Mouse (Mus musculus) embryonic facial prominence, embryonic 13.5 days (tissue): ENCODE results near the gene Gabbr2. TPM values are rescaled to one million over a fixed set of nuclear protein-coding genes. Genes with fewer than 3 reads are reported as not detected.

Experiments used
- ATAC-seq: fragments of 200-750 bp; cut with Nextera tagmentation; 2 replicates; pipeline ENCODE4 v1.8.0; 2017; ENCODE audit warnings: low read depth; ENCODE audit not compliant: insufficient number of reproducible peaks, insufficient read depth, low FRiP score, low TSS enrichment
- H3K27ac ChIP-seq: fragments of 300-500 bp; sonication (generic); 2 replicates; pipeline ENCODE4 v1.5.1; 2015; ENCODE audit warnings: moderate library complexity, mild to moderate bottlenecking, inconsistent platforms
- H3K27me3 ChIP-seq: fragments of 300-500 bp; sonication (generic); 2 replicates; pipeline ENCODE4 v1.6.1; 2015; ENCODE audit warnings: mild to moderate bottlenecking, inconsistent platforms
- H3K36me3 ChIP-seq: fragments of 300-500 bp; sonication (generic); 2 replicates; pipeline ENCODE4 v1.6.1; 2015; ENCODE audit warnings: mild to moderate bottlenecking, inconsistent platforms
- H3K4me1 ChIP-seq: fragments of 300-500 bp; sonication (generic); 2 replicates; pipeline ENCODE4 v1.6.1; 2015; ENCODE audit warnings: inconsistent platforms
- H3K4me2 ChIP-seq: fragments of 300-500 bp; sonication (generic); 2 replicates; pipeline ENCODE4 v1.6.1; 2015; ENCODE audit warnings: moderate library complexity, mild to moderate bottlenecking, inconsistent platforms
- H3K4me3 ChIP-seq: fragments of 300-500 bp; sonication (generic); 2 replicates; pipeline ENCODE4 v1.5.1; 2015; ENCODE audit warnings: mild to moderate bottlenecking, inconsistent platforms
- H3K9ac ChIP-seq: fragments of 300-500 bp; sonication (generic); 2 replicates; pipeline ENCODE4 v1.6.1; 2015; ENCODE audit warnings: mild to moderate bottlenecking, inconsistent platforms
- H3K9me3 ChIP-seq: fragments of 300-500 bp; sonication (generic); 2 replicates; pipeline ENCODE4 v1.6.1; 2016; ENCODE audit warnings: inconsistent platforms
- WGBS: fragments of 180-500 bp; shearing (Covaris S2); methylation state at CpG from one replicate; pipeline ENCODE4 v1.1.7; 2015; ENCODE audit warnings: mixed read lengths; 5-methylcytosine and 5-hydroxymethylcytosine counted together
- polyA plus RNA-seq: library from polyadenylated mRNA; unstranded; fragments of >200 nt; fragmentation: Nextera tagmentation; extraction: Ambion mirVana; gene quantifications from 2 replicates; pipeline ENCODE4 v1.2.1, GENCODE M21; 2015

Gene Gabbr2
- polyA plus RNA-seq, 1 experiment from 2014 or later = 0.20 TPM

DNA sequence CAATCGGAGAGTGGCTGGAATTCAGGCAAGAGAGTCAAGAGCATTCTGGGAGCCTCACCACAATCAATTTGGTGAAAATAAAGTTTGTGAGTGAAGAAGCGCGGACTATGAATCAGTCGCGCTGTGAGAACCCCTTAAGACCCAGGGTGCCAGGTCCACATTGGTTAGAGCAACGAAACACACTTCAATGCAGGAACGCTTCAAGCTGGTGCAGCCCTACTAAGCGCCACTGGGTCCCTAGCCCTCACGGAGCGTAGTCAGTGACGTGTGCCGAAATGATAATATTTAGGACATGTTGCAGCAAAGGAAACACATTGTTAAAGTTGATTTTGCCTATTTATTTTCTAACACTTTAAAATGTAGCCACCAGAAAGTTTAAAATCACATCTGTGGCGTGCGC is 156.6 kb downstream of the Gabbr2 start:
- H3K4me2 ChIP-seq = no peak overlapping the region
- ATAC-seq = no peak
- no peaks in the 10 kb centered on the region for H3K27me3 ChIP-seq
- no peaks in the 10 kb centered on the region for H3K36me3 ChIP-seq
- H3K27ac ChIP-seq = no peak overlapping the region
- WGBS = 96% methylated on average over 14 of the region's 14 CpGs
- H3K4me3 ChIP-seq = no peak overlapping the region
- H3K4me1 ChIP-seq = no peaks in the 10 kb centered on the region
- H3K9me3 ChIP-seq = no peaks in the 10 kb centered on the region
- no peak overlapping the region for H3K9ac ChIP-seq

DNA sequence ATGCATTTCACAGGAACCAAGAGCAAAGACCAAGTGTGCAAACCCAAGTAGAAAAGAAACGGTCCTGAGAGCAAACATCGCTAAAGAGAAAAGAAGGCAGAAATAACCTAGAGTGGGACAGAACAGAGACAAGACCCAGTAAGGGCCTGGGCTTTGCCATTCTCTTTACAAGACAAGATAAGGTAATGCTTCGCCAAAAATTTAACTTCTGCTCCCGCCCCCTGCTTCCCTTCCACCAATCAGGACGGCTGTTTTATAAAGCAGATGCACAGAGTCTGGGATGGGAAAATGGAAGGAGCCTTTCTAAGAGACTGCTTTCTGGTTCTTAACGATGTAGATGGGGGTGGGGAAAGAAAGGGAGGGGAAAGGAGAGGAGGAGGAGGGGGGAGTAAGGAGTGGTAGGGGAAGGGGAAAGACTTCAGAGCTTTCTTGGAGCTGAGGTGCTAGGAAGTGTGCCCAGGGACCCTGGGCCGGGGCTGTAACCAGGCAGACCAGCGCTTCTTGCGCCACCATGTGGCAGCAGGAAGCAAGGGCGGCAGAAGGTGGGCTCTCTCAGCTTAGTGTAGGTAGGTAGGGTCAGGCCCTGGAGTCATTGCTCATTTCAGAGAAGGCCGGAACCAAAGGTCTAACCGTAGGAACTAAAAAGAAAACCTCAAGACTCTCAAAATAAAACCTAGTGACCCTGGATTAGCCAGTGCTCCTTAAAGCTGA is 158.7 kb downstream of the Gabbr2 start:
- Histone ChIP-seq H3K27ac (no peak overlapping the region), H3K4me3 (no peak overlapping the region), H3K36me3 (no peaks in the 10 kb centered on the region), H3K27me3 (no peaks in the 10 kb centered on the region), H3K9ac (no peak overlapping the region), H3K4me2 (no peak overlapping the region), H3K4me1 (0 out of 2 replicates have a peak, but pooled peaks cover 6% of the 10 kb centered on the region), H3K9me3 (no peaks in the 10 kb centered on the region)
- WGBS = 40% methylated on average over 12 of the region's 12 CpGs
- ATAC-seq = no peak

DNA sequence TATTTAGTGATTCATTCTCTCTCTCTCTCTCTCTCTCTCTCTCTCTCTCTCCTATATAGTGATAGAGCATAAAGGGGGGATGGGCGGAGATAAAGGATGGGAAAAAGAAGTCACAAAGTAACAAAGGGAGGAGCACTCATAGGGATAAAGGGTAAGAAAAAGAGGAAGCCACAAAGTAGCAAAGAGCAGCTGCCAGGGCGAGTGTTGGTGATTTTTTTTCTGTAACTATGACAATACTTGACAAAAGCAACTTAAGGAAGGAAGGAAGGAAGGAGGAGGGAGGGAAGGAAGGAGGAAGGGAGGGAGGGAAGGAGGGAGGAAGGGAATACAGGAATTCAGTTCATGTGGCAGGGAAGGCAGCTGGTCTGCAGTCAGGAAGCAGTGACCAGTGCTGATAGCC is 162.0 kb downstream of the Gabbr2 start:
- no peak for ATAC-seq
- Histone ChIP-seq H3K9me3 (no peaks in the 10 kb centered on the region), H3K4me3 (no peak overlapping the region), H3K4me1 (peaks cover 15% of the 10 kb centered on the region), H3K4me2 (no peak overlapping the region), H3K27me3 (no peaks in the 10 kb centered on the region), H3K36me3 (no peaks in the 10 kb centered on the region), H3K27ac (no peak overlapping the region), H3K9ac (no peak overlapping the region)
- 49% methylated on average over 2 of the region's 2 CpGs for WGBS

DNA sequence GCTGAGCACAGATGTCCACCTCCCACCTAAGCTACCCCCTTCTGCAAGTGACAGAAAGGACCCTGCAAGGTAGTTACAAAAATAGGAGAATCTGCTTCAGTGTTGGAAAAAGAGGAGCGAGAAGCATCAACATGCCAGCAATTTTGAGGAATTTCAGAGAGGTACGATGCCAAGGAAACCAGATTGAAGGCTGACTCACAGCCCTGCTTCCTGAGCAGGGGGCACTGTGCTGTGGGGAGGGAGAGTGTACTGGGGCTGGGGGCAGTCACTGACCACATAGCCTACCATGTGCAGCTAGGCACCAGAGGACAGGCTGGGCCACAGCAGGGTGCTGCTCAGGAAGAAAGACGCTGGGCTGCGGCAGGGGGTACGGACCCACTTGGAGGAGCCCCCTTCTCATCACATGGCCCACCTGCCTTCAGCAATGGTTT is 163.5 kb downstream of the Gabbr2 start:
- no peaks in the 10 kb centered on the region for H3K27me3 ChIP-seq
- no peak overlapping the region for H3K9ac ChIP-seq
- no peak overlapping the region for H3K27ac ChIP-seq
- ATAC-seq = no peak
- no peaks in the 10 kb centered on the region for H3K9me3 ChIP-seq
- no peak overlapping the region for H3K4me2 ChIP-seq
- H3K4me1 ChIP-seq = peaks cover 15% of the 10 kb centered on the region
- H3K36me3 ChIP-seq = no peaks in the 10 kb centered on the region
- no peak overlapping the region for H3K4me3 ChIP-seq
- 78% methylated on average over 5 of the region's 5 CpGs for WGBS

DNA sequence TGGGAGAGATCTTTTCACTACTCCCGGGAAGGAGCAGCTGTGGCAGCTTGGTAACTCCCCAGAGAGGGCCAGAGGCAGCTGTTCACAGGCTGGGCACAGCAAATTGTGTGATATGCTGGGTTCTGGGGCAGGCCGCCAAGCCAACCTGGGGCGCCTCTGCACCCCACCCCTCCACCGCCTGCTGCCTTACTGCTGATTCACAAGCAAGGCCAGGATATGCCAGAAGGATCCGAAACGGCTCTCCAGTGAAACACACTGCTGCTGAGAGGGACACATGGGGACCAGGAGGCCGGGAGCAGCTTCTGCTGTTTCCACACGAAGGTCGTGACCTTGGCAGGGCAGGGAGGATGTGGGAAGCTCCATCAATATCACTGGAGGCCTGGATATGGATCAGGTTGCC is 164.2 kb downstream of the Gabbr2 start:
- Histone ChIP-seq H3K36me3 (no peaks in the 10 kb centered on the region), H3K27ac (no peak overlapping the region), H3K27me3 (no peaks in the 10 kb centered on the region), H3K9ac (no peak overlapping the region), H3K4me2 (no peak overlapping the region), H3K9me3 (no peaks in the 10 kb centered on the region), H3K4me1 (peaks cover 15% of the 10 kb centered on the region), H3K4me3 (no peak overlapping the region)
- 58% methylated on average over 9 of the region's 9 CpGs for WGBS
- no peak for ATAC-seq

DNA sequence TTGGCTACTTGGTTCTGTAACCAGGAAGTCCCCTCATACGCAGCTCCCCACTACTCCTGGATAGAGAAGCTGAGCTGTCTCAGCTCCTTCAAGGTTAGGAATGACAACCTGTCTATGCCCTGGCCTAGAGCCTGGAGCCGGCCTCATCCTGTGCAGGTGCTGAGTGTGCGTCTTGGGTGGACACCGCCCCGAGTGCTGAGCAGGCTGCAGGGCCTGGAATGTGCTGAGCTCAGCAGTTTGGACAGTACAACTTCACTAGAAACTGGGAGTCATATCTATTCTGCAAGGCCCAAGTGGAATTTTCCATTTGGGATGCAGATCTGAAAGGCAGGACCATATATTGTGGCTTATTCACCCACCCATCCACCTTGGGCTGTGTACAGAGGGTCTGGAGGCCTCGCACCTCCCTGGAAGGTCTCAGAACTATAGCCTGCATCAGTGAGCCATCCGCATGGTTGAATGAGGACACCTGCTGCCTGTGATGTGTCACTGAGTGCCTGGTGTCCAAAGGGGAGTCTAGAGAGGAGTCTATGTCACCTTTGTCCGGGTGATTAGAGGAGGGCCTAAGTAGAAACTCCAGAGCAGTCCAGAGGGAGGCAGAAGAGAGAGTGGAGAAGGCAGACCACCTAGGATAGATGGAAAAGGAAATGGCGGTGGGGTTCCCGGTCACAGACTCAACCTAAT is 165.7 kb downstream of the Gabbr2 start:
- H3K4me3 ChIP-seq = no peak overlapping the region
- no peak for ATAC-seq
- H3K9me3 ChIP-seq = no peaks in the 10 kb centered on the region
- 80% methylated on average over 10 of the region's 10 CpGs for WGBS
- H3K27ac ChIP-seq = no peak overlapping the region
- no peak overlapping the region for H3K9ac ChIP-seq
- H3K27me3 ChIP-seq = no peaks in the 10 kb centered on the region
- H3K4me2 ChIP-seq = no peak overlapping the region
- H3K36me3 ChIP-seq = no peaks in the 10 kb centered on the region
- H3K4me1 ChIP-seq = peaks cover 15% of the 10 kb centered on the region

DNA sequence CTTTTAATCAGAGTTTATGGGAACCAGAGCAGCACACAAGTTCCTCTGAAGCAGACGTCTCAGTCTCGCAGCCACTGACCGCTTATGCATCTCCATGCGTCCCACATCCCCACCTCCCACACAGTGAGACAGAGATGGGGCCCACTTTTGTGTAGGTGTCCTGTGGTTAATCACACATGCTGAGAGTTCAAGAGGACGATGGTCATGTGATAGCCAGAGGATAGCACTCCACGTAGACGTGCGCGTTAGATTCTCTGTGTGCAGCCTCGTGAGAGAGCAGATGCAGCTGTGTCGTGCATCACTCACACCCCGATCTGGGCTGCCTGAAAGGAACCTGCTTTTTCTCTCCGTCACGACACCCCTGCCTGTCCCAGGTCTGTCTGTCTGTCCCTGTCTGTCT is 167.9 kb downstream of the Gabbr2 start:
- Histone ChIP-seq H3K9ac (no peak overlapping the region), H3K9me3 (no peaks in the 10 kb centered on the region), H3K4me3 (no peak overlapping the region), H3K4me2 (no peak overlapping the region), H3K27me3 (no peaks in the 10 kb centered on the region), H3K36me3 (no peaks in the 10 kb centered on the region), H3K4me1 (peaks cover 15% of the 10 kb centered on the region), H3K27ac (no peak overlapping the region)
- 81% methylated on average over 14 of the region's 14 CpGs for WGBS
- ATAC-seq = no peak

DNA sequence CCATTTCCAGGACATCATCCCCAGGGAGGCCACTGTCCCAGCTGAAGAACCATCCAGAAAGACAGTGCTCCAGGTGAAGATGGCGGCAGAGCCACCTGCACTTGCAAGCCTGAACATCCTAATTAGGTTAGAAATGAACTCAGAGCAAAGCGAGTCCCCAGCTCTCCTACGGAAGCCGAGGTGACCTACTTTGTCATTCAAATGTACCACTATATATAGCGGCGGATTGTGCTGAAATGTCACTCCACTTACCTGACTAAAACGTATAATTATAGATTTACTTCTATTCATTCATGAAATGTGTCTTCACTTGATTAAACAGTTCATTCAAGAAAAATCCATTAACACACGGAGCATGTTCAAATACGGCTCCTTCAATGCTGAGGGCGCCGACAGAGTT is 170.0 kb downstream of the Gabbr2 start:
- Histone ChIP-seq H3K4me3 (no peak overlapping the region), H3K9me3 (no peaks in the 10 kb centered on the region), H3K36me3 (no peaks in the 10 kb centered on the region), H3K27ac (no peak overlapping the region), H3K4me2 (no peak overlapping the region), H3K4me1 (no peaks in the 10 kb centered on the region), H3K27me3 (no peaks in the 10 kb centered on the region), H3K9ac (no peak overlapping the region)
- WGBS = 78% methylated on average over 11 of the region's 11 CpGs
- no peak for ATAC-seq

DNA sequence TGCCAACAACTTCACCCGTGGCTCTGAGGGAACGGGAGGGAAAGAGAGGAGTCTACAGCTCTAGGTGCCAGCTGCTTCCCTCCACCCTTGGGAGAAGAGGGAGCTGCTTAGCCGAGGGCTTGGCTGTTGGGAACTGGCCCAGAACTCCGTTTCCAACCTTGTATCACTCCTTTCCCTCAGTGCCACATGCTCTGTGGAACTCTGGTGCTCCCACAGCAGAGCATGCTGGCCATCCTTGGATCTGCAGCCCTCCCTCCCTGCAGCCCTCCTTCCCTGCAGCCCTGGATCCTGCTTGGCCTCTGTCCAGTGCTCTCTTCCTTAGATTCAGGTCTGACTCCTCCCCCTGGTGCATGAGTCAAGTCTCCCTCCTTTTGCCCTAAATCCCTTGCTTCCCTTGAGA is 176.7 kb downstream of the Gabbr2 start:
- Histone ChIP-seq H3K4me3 (no peak overlapping the region), H3K9me3 (no peaks in the 10 kb centered on the region), H3K27ac (no peak overlapping the region), H3K27me3 (peaks cover 6% of the 10 kb centered on the region; the same call in 1 of the 2 replicates), H3K4me2 (no peak overlapping the region), H3K9ac (no peak overlapping the region), H3K36me3 (no peaks in the 10 kb centered on the region), H3K4me1 (no peaks in the 10 kb centered on the region)
- ATAC-seq = no peak
- 85% methylated on average over 4 of the region's 4 CpGs for WGBS

DNA sequence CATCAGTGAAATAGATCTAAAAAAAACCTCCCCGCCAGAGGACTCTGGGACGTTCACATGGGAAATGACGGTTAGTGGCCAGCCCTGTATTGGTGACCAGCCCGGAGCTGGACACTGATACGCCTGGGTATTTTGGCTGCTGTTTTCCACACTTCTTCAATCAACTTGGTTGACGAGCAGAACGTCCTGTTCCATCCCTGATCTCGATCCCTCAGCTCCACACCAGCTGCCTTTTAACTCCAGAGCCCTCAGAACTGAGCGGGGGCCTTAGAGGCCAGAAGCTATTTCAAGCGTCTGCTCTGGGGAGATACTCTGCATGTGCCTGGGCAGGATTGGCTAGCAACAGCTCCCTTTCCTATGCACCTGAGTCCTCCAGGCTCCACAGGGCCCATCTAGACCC is 177.4 kb downstream of the Gabbr2 start:
- no peaks in the 10 kb centered on the region for H3K9me3 ChIP-seq
- no peak overlapping the region for H3K4me2 ChIP-seq
- H3K4me1 ChIP-seq = no peaks in the 10 kb centered on the region
- H3K9ac ChIP-seq = no peak overlapping the region
- no peak overlapping the region for H3K27ac ChIP-seq
- ATAC-seq = no peak
- H3K36me3 ChIP-seq = no peaks in the 10 kb centered on the region
- 81% methylated on average over 10 of the region's 10 CpGs for WGBS
- no peak overlapping the region for H3K4me3 ChIP-seq
- peaks cover 6% of the 10 kb centered on the region; the same call in 1 of the 2 replicates for H3K27me3 ChIP-seq

DNA sequence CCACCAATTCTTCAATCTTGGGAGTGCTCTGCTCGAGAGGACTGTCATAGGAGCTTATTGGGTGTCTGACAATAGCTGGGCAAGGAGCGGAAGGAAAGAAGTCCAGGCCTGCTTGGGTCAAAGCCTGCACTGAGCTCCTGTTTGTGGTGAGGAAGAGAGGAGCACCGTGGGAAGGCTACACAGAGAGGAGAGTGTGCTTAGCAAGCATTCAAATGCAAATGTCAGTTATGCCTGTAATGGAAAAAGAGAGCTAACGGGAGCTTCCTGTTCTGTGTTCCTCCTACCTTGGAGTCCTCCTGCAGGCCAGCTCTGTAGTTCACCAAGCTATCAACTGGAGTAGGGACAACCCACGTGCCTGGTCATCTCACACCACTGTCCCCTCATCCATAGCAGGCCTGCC is 180.5 kb downstream of the Gabbr2 start:
- 72% methylated on average over 5 of the region's 5 CpGs for whole genome bisulfite sequencing
- Histone ChIP-seq H3K4me3 (no peak overlapping the region), H3K4me1 (no peaks in the 10 kb centered on the region), H3K9ac (no peak overlapping the region), H3K27ac (no peak overlapping the region), H3K27me3 (peaks cover 6% of the 10 kb centered on the region; the same call in 1 of the 2 replicates), H3K36me3 (no peaks in the 10 kb centered on the region), H3K9me3 (no peaks in the 10 kb centered on the region), H3K4me2 (no peak overlapping the region)
- no peak for ATAC-seq

DNA sequence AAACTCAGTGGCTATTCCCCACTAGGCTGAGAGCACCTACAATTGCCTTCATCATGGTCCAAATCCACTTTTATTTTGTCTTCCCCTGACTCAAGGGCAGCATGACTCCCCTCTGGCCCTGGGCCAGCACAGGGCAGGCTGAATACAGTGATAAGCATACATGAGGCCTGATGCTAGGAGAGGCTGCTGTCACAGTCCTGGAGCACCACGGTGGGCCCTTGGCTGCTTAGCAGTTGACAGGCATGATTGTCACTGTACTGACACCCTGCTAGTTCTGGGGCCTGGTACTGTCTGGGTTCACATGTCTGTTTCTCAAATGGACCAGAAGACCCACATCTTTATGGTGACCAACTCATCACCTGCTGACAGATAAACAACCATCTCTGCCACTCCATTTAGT is 184.8 kb downstream of the Gabbr2 start:
- Histone ChIP-seq H3K36me3 (no peaks in the 10 kb centered on the region), H3K4me2 (no peak overlapping the region), H3K27me3 (no peaks in the 10 kb centered on the region), H3K9me3 (no peaks in the 10 kb centered on the region), H3K4me3 (no peak overlapping the region), H3K9ac (no peak overlapping the region), H3K27ac (no peak overlapping the region), H3K4me1 (no peaks in the 10 kb centered on the region)
- ATAC-seq = no peak
- WGBS = 96% methylated on average over 1 of the region's 1 CpGs
